Mouse (Mus musculus): ENCODE results near the gene Slc44a4. TPM values are rescaled to one million over a fixed set of nuclear protein-coding genes. Genes with fewer than 3 reads are reported as not detected.

Slc44a4 gene
- polyA plus RNA-seq, 1 experiment from 2014 or later, result not detected

- no peak overlapping the region for H3K27ac ChIP-seq (ENCODE audit: low read depth, low read length)
- H3K4me3 ChIP-seq (ENCODE audit: low read depth, low read length), result no peak overlapping the region
- no peaks in the 10 kb centered on the region for H3K9me3 ChIP-seq (ENCODE audit: control insufficient read depth, low read length)
- no peak overlapping the region for H3K4me2 ChIP-seq (ENCODE audit: low read depth, low read length)
- H3K36me3 ChIP-seq (ENCODE audit: control insufficient read depth, insufficient read depth, low read length), result peaks cover 69% of the 10 kb centered on the region
- WGBS, result 48% methylated on average over 5 of the region's 5 CpGs
- H3K4me1 ChIP-seq (ENCODE audit: control insufficient read depth, insufficient read depth, low read length), result no peaks in the 10 kb centered on the region
- ATAC-seq (ENCODE audit: low read depth), result peak; percentile 56; the same call in 1 of the 2 replicates
- no peaks in the 10 kb centered on the region for H3K27me3 ChIP-seq (ENCODE audit: control insufficient read depth, insufficient read depth, low read length)
- no peak overlapping the region for H3K9ac ChIP-seq (replicated peaks; ENCODE audit: low read depth, low read length)
Measured at GRCm38 (mm10) chr17:34911945-34912351, 2.3 kb upstream of the Slc44a4 start.

DNA sequence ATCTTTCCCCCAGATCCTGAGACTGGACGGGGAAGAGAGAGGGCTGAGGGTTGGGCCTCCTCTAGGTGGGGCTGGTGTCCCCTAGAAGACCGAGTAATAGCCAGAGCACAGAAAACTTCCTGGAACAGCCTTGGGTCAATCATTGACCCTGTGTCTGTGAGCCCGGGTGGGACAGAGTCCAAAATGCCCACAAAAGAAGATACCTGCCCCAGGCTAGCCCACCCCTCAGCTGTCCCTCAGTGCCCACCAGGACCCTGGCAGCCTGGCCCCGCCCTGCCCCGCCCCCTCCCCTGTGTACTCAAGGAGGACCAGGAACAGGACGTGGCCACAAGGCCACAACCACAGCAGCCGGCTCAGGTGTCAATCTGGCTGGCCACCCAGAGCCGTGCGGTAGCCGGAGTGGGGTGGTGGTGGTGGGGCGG is 1.2 kb downstream of the Slc44a4 start:
- Histone ChIP-seq H3K27ac (ENCODE audit: low read depth, low read length) (no peak overlapping the region), H3K27me3 (ENCODE audit: control insufficient read depth, insufficient read depth, low read length) (no peaks in the 10 kb centered on the region), H3K4me1 (ENCODE audit: control insufficient read depth, insufficient read depth, low read length) (no peaks in the 10 kb centered on the region), H3K4me3 (ENCODE audit: low read depth, low read length) (no peak overlapping the region), H3K4me2 (ENCODE audit: low read depth, low read length) (no peak overlapping the region), H3K36me3 (ENCODE audit: control insufficient read depth, insufficient read depth, low read length) (peaks cover 36% of the 10 kb centered on the region), H3K9me3 (ENCODE audit: control insufficient read depth, low read length) (no peaks in the 10 kb centered on the region), H3K9ac (replicated peaks; ENCODE audit: low read depth, low read length) (no peak overlapping the region)
- no peak for ATAC-seq (ENCODE audit: low read depth)
- 21% methylated on average over 10 of the region's 11 CpGs for WGBS

- peaks cover 27% of the 10 kb centered on the region for H3K36me3 ChIP-seq (ENCODE audit: control insufficient read depth, insufficient read depth, low read length)
- H3K27ac ChIP-seq (ENCODE audit: low read depth, low read length), result no peak overlapping the region
- no peaks in the 10 kb centered on the region for H3K27me3 ChIP-seq (ENCODE audit: control insufficient read depth, insufficient read depth, low read length)
- no peak for ATAC-seq (ENCODE audit: low read depth)
- H3K4me2 ChIP-seq (ENCODE audit: low read depth, low read length), result no peak overlapping the region
- H3K9me3 ChIP-seq (ENCODE audit: control insufficient read depth, low read length), result no peaks in the 10 kb centered on the region
- H3K4me1 ChIP-seq (ENCODE audit: control insufficient read depth, insufficient read depth, low read length), result no peaks in the 10 kb centered on the region
- 91% methylated on average over 5 of the region's 5 CpGs for WGBS
- no peak overlapping the region for H3K4me3 ChIP-seq (ENCODE audit: low read depth, low read length)
- no peak overlapping the region for H3K9ac ChIP-seq (replicated peaks; ENCODE audit: low read depth, low read length)
Measured at GRCm38 (mm10) chr17:34916316-34916715, 2.0 kb downstream of the Slc44a4 start.

DNA sequence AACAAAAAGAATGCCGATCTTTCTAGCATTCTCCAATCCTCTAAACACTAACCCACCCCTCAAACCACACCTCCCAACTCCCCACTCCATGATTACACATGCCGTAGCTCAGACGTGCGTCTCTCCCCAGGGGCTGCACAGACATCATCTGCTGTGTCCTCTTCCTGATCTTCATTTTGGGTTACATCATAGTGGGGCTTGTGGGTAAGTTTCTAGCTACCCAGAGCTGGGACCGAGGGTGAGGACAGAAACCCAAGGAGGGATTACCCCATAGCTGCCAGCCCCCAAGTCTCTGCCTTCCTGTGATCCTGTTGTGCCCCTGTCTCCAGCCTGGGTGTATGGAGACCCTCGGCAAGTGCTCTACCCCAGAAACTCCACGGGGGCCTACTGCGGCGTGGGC is 2.9 kb downstream of the Slc44a4 start:
- WGBS, result 80% methylated on average over 9 of the region's 9 CpGs
- Histone ChIP-seq H3K9ac (replicated peaks; ENCODE audit: low read depth, low read length) (no peak overlapping the region), H3K4me2 (ENCODE audit: low read depth, low read length) (no peak overlapping the region), H3K27me3 (ENCODE audit: control insufficient read depth, insufficient read depth, low read length) (no peaks in the 10 kb centered on the region), H3K27ac (ENCODE audit: low read depth, low read length) (no peak overlapping the region), H3K9me3 (ENCODE audit: control insufficient read depth, low read length) (no peaks in the 10 kb centered on the region), H3K4me1 (ENCODE audit: control insufficient read depth, insufficient read depth, low read length) (no peaks in the 10 kb centered on the region), H3K4me3 (ENCODE audit: low read depth, low read length) (no peak overlapping the region), H3K36me3 (ENCODE audit: control insufficient read depth, insufficient read depth, low read length) (peaks cover 19% of the 10 kb centered on the region)
- ATAC-seq (ENCODE audit: low read depth), result no peak

DNA sequence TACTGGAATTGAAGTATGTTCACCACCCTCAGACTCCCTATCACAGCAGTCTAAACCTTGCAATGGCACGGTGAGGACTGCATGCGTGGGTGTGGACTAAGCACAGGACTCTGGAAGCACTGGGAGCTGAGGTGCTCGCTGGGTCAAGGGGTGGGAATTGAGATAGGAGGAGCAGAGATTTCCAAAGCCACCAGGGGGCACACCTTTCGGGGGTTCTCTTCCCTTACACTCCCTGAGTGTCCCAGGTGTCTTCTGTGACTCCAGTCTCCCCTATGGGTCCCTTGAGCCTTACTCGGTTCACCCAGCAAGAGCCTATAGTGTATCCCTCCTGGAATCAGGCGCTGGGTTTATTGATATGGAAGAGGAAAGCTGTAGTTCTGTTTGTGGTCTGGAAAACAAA is 8.7 kb downstream of the Slc44a4 start:
- no peaks in the 10 kb centered on the region for H3K27me3 ChIP-seq (ENCODE audit: control insufficient read depth, insufficient read depth, low read length)

GRCm38 (mm10) chr17:34924258-34924657 is 10.0 kb downstream of the Slc44a4 start:
- H3K9ac ChIP-seq (replicated peaks; ENCODE audit: low read depth, low read length), result no peak overlapping the region
- no peak overlapping the region for H3K27ac ChIP-seq (ENCODE audit: low read depth, low read length)
- H3K4me2 ChIP-seq (ENCODE audit: low read depth, low read length), result no peak overlapping the region
- H3K36me3 ChIP-seq (ENCODE audit: control insufficient read depth, insufficient read depth, low read length), result no peaks in the 10 kb centered on the region
- ATAC-seq (ENCODE audit: low read depth), result no peak
- 69% methylated on average over 5 of the region's 5 CpGs for WGBS
- no peak overlapping the region for H3K4me3 ChIP-seq (ENCODE audit: low read depth, low read length)
- H3K4me1 ChIP-seq (ENCODE audit: control insufficient read depth, insufficient read depth, low read length), result no peaks in the 10 kb centered on the region
- no peaks in the 10 kb centered on the region for H3K27me3 ChIP-seq (ENCODE audit: control insufficient read depth, insufficient read depth, low read length)
- H3K9me3 ChIP-seq (ENCODE audit: control insufficient read depth, low read length), result no peaks in the 10 kb centered on the region

More for the DNA sequence above, 8.7 kb downstream of the Slc44a4 start:
- H3K27ac ChIP-seq (ENCODE audit: low read depth, low read length), result no peak overlapping the region
- H3K9me3 ChIP-seq (ENCODE audit: control insufficient read depth, low read length), result no peaks in the 10 kb centered on the region
- H3K9ac ChIP-seq (replicated peaks; ENCODE audit: low read depth, low read length), result no peak overlapping the region
- no peaks in the 10 kb centered on the region for H3K36me3 ChIP-seq (ENCODE audit: control insufficient read depth, insufficient read depth, low read length)
- no peaks in the 10 kb centered on the region for H3K4me1 ChIP-seq (ENCODE audit: control insufficient read depth, insufficient read depth, low read length)
- no peak overlapping the region for H3K4me2 ChIP-seq (ENCODE audit: low read depth, low read length)
- 46% methylated on average over 6 of the region's 6 CpGs for WGBS
- no peak overlapping the region for H3K4me3 ChIP-seq (ENCODE audit: low read depth, low read length)
- ATAC-seq (ENCODE audit: low read depth), result no peak

DNA sequence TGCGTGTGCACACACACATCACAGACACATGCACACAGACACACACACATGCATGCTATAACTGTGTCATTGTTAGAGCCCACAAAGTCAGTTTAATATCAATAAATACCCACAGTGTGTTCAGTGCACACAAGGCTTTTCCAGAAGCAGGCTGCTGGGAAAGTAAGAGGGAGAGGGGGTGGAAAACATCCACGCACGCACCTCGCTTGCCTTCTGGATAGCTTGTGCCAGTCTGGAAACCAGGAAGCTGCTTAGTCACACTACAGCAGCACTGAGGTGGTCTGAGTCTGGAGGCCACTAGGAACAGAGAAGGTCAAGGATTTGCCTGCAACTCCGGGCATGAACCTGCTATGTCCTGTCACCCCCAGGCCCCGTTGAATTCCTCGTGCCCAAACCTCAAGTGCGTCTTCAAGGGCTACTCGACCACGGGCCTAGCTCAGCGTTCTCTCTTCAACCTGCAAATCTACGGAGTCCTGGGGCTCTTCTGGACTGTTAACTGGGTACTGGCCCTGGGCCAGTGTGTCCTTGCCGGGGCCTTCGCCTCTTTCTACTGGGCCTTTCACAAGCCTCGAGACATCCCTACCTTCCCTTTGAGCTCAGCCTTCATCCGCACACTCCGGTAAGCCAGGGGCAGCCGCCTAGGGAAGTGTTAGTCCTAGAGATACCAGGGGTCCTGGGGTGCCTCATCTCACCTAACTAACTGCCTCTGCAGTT is 13.2 kb downstream of the Slc44a4 start:
- no peak for ATAC-seq (ENCODE audit: low read depth)
- H3K27ac ChIP-seq (ENCODE audit: low read depth, low read length), result no peak overlapping the region
- H3K27me3 ChIP-seq (ENCODE audit: control insufficient read depth, insufficient read depth, low read length), result no peaks in the 10 kb centered on the region
- 0 out of 2 replicates have a peak, but pooled peaks cover 5% of the 10 kb centered on the region for H3K4me1 ChIP-seq (ENCODE audit: control insufficient read depth, insufficient read depth, low read length)
- H3K9me3 ChIP-seq (ENCODE audit: control insufficient read depth, low read length), result no peaks in the 10 kb centered on the region
- H3K4me2 ChIP-seq (ENCODE audit: low read depth, low read length), result no peak overlapping the region
- H3K4me3 ChIP-seq (ENCODE audit: low read depth, low read length), result no peak overlapping the region
- H3K9ac ChIP-seq (replicated peaks; ENCODE audit: low read depth, low read length), result no peak overlapping the region
- no peaks in the 10 kb centered on the region for H3K36me3 ChIP-seq (ENCODE audit: control insufficient read depth, insufficient read depth, low read length)
- WGBS, result 89% methylated on average over 18 of the region's 18 CpGs

- 0 out of 2 replicates have a peak, but pooled peaks cover 5% of the 10 kb centered on the region for H3K4me1 ChIP-seq (ENCODE audit: control insufficient read depth, insufficient read depth, low read length)
- no peak for ATAC-seq (ENCODE audit: low read depth)
- no peaks in the 10 kb centered on the region for H3K36me3 ChIP-seq (ENCODE audit: control insufficient read depth, insufficient read depth, low read length)
- WGBS, result 81% methylated on average over 4 of the region's 4 CpGs
- no peak overlapping the region for H3K4me3 ChIP-seq (ENCODE audit: low read depth, low read length)
- H3K9ac ChIP-seq (replicated peaks; ENCODE audit: low read depth, low read length), result no peak overlapping the region
- H3K27ac ChIP-seq (ENCODE audit: low read depth, low read length), result no peak overlapping the region
- H3K4me2 ChIP-seq (ENCODE audit: low read depth, low read length), result no peak overlapping the region
- H3K27me3 ChIP-seq (ENCODE audit: control insufficient read depth, insufficient read depth, low read length), result no peaks in the 10 kb centered on the region
- no peaks in the 10 kb centered on the region for H3K9me3 ChIP-seq (ENCODE audit: control insufficient read depth, low read length)
Measured at GRCm38 (mm10) chr17:34928841-34929240, 14.6 kb downstream of the Slc44a4 start.

DNA sequence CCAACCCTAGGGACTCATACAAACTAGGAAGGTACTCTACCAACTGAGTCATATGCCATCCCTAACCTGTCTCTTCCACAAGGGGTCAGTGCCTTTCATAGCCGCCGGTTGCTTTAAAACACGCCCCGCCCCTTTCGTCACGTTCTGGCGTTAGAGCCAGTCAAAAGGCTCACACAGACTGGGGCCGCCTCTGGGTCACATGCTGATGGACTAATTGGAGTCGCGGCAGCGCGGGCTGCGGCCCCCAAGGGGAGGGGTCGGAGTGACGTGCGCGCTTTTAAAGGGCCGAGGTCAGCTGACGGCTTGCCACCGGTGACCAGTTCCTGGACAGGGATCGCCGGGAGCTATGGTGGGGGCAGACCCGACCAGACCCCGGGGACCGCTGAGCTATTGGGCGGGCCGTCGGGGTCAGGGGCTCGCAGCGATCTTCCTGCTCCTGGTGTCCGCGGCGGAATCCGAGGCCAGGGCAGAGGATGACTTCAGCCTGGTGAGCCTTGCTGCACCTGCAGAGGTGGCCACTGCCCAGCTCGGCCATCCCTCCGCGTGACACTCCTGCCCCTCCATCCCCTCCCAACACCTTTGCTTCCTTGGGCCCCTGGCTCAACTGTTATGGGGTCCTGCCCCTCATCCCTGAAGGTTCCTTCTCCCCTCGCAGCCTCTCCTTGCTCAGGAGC is 16.9 kb downstream of the Slc44a4 start, which contains the start of gene Neu1:
Gene Neu1 (plus strand): TSS at position 193 of the 674 bp plus-strand sequence.
- Histone ChIP-seq H3K27me3 (ENCODE audit: control insufficient read depth, insufficient read depth, low read length) (no peaks in the 10 kb centered on the region), H3K36me3 (ENCODE audit: control insufficient read depth, insufficient read depth, low read length) (peaks cover 8% of the 10 kb centered on the region; the same call in 1 of the 2 replicates), H3K4me2 (ENCODE audit: low read depth, low read length) (peak within 1 kb of the TSS; percentile 98), H3K9ac (replicated peaks; ENCODE audit: low read depth, low read length) (peak within 1 kb of the TSS; percentile 89), H3K4me3 (ENCODE audit: low read depth, low read length) (peak within 1 kb of the TSS; percentile 75), H3K9me3 (ENCODE audit: control insufficient read depth, low read length) (no peaks in the 10 kb centered on the region), H3K27ac (ENCODE audit: low read depth, low read length) (peak within 1 kb of the TSS; percentile 73; the same call in 1 of the 2 replicates), H3K4me1 (ENCODE audit: control insufficient read depth, insufficient read depth, low read length) (0 out of 2 replicates have a peak, but pooled peaks cover 5% of the 10 kb centered on the region)
- under 1% methylated on average over 37 of the region's 38 CpGs for WGBS
- ATAC-seq (ENCODE audit: low read depth), result peak; percentile 97

Measured in neural tube, embryonic 14.5 days (tissue).